23 mouse cellular contexts compared by ENCODE assay signal in genomic region chr7:109529741-109530140, GRCm38 (mm10). TPM values are rescaled to one million over a fixed set of nuclear protein-coding genes. Genes with fewer than 3 reads are reported as not detected.
DNase-seq lines count a peak whose midpoint lies in the region; ATAC-seq and TF ChIP-seq lines count a peak whose summit lies in the region.
"Had no signal": no experiment of that assay in that cellular context is flagged by ENCODE, and none has a peak within 500 bp of the region (broad histone marks: within the 10 kb centered on the region; RNA-seq: fewer than 3 reads in every experiment).

No protein-coding gene starts in this region.

- no peak for TF ChIP-seq RAD21 in MEL (IDR thresholded peaks at IDR 0.05; ENCODE audit: low read depth, low read length)

- DNase-seq in kidney, postnatal 10 days = peak; percentile 3
- DNase-seq in kidney, postnatal 25 days = no peak
- DNase-seq in MEL (ENCODE audit: low read depth, low spot score) = peak; percentile 16
- DNase-seq in NIH3T3 (ENCODE audit: low read depth) = peak; percentile 10
- no peak for DNase-seq in forebrain, embryonic 11.5 days (ENCODE audit: low spot score)
- DNase-seq in left cerebral cortex, adult 2 months (ENCODE audit: extremely low spot score in 1 of 2, low spot score in 2 of 2) = no peak
- DNase-seq in T-cell, adult 2 months (ENCODE audit: low spot score) = no peak
- DNase-seq: adrenal gland, postnatal 10 days; adrenal gland, postnatal 25 days; cerebellum, adult 11-12 months; cerebellum, adult 2 months; cerebellum, adult 9-10 months; cerebellum, postnatal 10 days; cerebellum, postnatal 25 days; forebrain, postnatal 0 days had no signal

- no peaks in the 10 kb centered on the region for H3K9me3 ChIP-seq in MEL (replicated peaks; ENCODE audit: insufficient read depth, low read length)
- H3K9me3 ChIP-seq in forebrain, embryonic 11.5 days (ENCODE audit: control insufficient read depth, low read length) = no peaks in the 10 kb centered on the region
- H3K9me3 ChIP-seq: embryonic facial prominence, embryonic 10.5 days; embryonic facial prominence, embryonic 12.5 days; forebrain, embryonic 10.5 days; forebrain, embryonic 13.5 days; forebrain, embryonic 15.5 days had no signal

- H3K27ac ChIP-seq in MEL (ENCODE audit: control insufficient read depth, low read depth, low read length) = no peak overlapping the region
- 0 out of 2 replicates have a peak overlapping the region, but pooled peaks have one; percentile 17 for H3K27ac ChIP-seq in embryonic fibroblast, embryonic 13.5 days (ENCODE audit: insufficient read depth, low read length)
- no peak overlapping the region for H3K27ac ChIP-seq in forebrain, embryonic 11.5 days (ENCODE audit: low read depth, low read length)
- no peak overlapping the region for H3K27ac ChIP-seq in left cerebral cortex, adult 2 months
- H3K27ac ChIP-seq: embryonic facial prominence, embryonic 10.5 days; embryonic facial prominence, embryonic 12.5 days; forebrain, embryonic 10.5 days; forebrain, embryonic 13.5 days; forebrain, embryonic 15.5 days had no signal

- no peak for TF ChIP-seq CTCF in MEL (IDR thresholded peaks at IDR 0.05 in 2 of 3, conservative IDR thresholded peaks at IDR 0.05 in 1 of 3; ENCODE audit: control insufficient read depth in 1 of 3, insufficient read depth in 1 of 3, low read depth in 2 of 3, low read length in 3 of 3, poor library complexity in 1 of 3, severe bottlenecking in 1 of 3)
- no peak for TF ChIP-seq CTCF in embryonic fibroblast, embryonic 13.5 days (IDR thresholded peaks at IDR 0.05; ENCODE audit: borderline replicate concordance, insufficient read depth, low read length)
- no peak for TF ChIP-seq CTCF in left cerebral cortex, adult 2 months (IDR thresholded peaks at IDR 0.05)

- TF ChIP-seq EP300 in MEL (IDR thresholded peaks at IDR 0.05; ENCODE audit: low read depth in 1 of 2, low read length in 2 of 2) = no peak

- no peaks in the 10 kb centered on the region for H3K79me2 ChIP-seq in MEL (ENCODE audit: control insufficient read depth, insufficient read depth, low read length, poor library complexity)

- 82% methylated on average over 2 of the region's 2 CpGs for WGBS in forebrain, embryonic 11.5 days

- H3K9ac ChIP-seq in MEL (ENCODE audit: control insufficient read depth, low read depth, low read length, poor library complexity, severe bottlenecking) = no peak overlapping the region
- no peak overlapping the region for H3K9ac ChIP-seq in forebrain, embryonic 11.5 days (ENCODE audit: low read length)
- H3K9ac ChIP-seq: embryonic facial prominence, embryonic 12.5 days; forebrain, embryonic 13.5 days; forebrain, embryonic 15.5 days; forebrain, postnatal 0 days had no signal

- no peaks in the 10 kb centered on the region for H3K27me3 ChIP-seq in MEL (ENCODE audit: control insufficient read depth in 1 of 2, insufficient read depth in 2 of 2, low read length in 2 of 2)
- H3K27me3 ChIP-seq in forebrain, embryonic 11.5 days (ENCODE audit: control insufficient read depth, insufficient read depth, low read length) = no peaks in the 10 kb centered on the region
- H3K27me3 ChIP-seq: embryonic facial prominence, embryonic 12.5 days; forebrain, embryonic 13.5 days; forebrain, embryonic 15.5 days had no signal

- no peak overlapping the region for H3K4me3 ChIP-seq in MEL (ENCODE audit: control insufficient read depth in 1 of 2, insufficient read depth in 1 of 2, low read depth in 2 of 2, low read length in 2 of 2)
- H3K4me3 ChIP-seq in embryonic fibroblast, embryonic 13.5 days (ENCODE audit: insufficient read depth, low read length) = no peak overlapping the region
- no peak overlapping the region for H3K4me3 ChIP-seq in forebrain, embryonic 11.5 days (ENCODE audit: low read depth, low read length)
- no peak overlapping the region for H3K4me3 ChIP-seq in left cerebral cortex, adult 2 months
- H3K4me3 ChIP-seq: embryonic facial prominence, embryonic 10.5 days; embryonic facial prominence, embryonic 12.5 days; erythroblast, embryonic 14.5 days; forebrain, embryonic 10.5 days; forebrain, embryonic 13.5 days; forebrain, embryonic 15.5 days had no signal

- no peak for TF ChIP-seq POLR2A in MEL (IDR thresholded peaks at IDR 0.05; ENCODE audit: control insufficient read depth in 1 of 2, insufficient read depth in 1 of 2, low read depth in 1 of 2, low read length in 2 of 2, poor library complexity in 1 of 2)
- no peak for TF ChIP-seq POLR2A in embryonic fibroblast, embryonic 13.5 days (IDR thresholded peaks at IDR 0.05; ENCODE audit: low read depth, low read length)

- intact Hi-C loops in left cerebral cortex, adult 2 months (cut with DNase I) = loop anchor here (2.0 kb wide), 1 partner anchor 189 kb away; no protein-coding TSS in a partner anchor

- H3K4me1 ChIP-seq in MEL (ENCODE audit: control insufficient read depth in 1 of 2, insufficient read depth in 2 of 2, low read length in 2 of 2) = no peaks in the 10 kb centered on the region
- H3K4me1 ChIP-seq in embryonic fibroblast, embryonic 13.5 days (ENCODE audit: control insufficient read depth, insufficient read depth, low read length) = peaks cover 15% of the 10 kb centered on the region
- no peaks in the 10 kb centered on the region for H3K4me1 ChIP-seq in forebrain, embryonic 11.5 days (replicated peaks; ENCODE audit: control insufficient read depth, insufficient read depth, low read length)
- H3K4me1 ChIP-seq: embryonic facial prominence, embryonic 10.5 days; embryonic facial prominence, embryonic 12.5 days; forebrain, embryonic 10.5 days; forebrain, embryonic 15.5 days had no signal

- no peak for ATAC-seq in forebrain, embryonic 11.5 days (replicated peaks; ENCODE audit: low FRiP score)
- ATAC-seq: activated CD4-positive, CD25-positive, alpha-beta regulatory T cell, adult 4 months; forebrain, embryonic 13.5 days; forebrain, embryonic 15.5 days; forebrain, postnatal 0 days had no signal

- H3K36me3 ChIP-seq in MEL (ENCODE audit: control insufficient read depth in 1 of 2, insufficient read depth in 2 of 2, low read length in 2 of 2) = no peaks in the 10 kb centered on the region
- no peaks in the 10 kb centered on the region for H3K36me3 ChIP-seq in forebrain, embryonic 11.5 days (ENCODE audit: control insufficient read depth, insufficient read depth, low read length)

- H3K4me2 ChIP-seq in forebrain, embryonic 11.5 days (ENCODE audit: low read depth, low read length, severe bottlenecking) = no peak overlapping the region
- H3K4me2 ChIP-seq: embryonic facial prominence, embryonic 12.5 days; forebrain, embryonic 13.5 days; forebrain, embryonic 15.5 days had no signal

TF ChIP-seq in MEL, 35 proteins besides CTCF, POLR2A, EP300 and RAD21:
- TF ChIP-seq ELF1 (IDR thresholded peaks at IDR 0.05; ENCODE audit: low read depth, low read length) = no peak
- TF ChIP-seq MXI1 (IDR thresholded peaks at IDR 0.05; ENCODE audit: low read depth, low read length) = no peak
- no peak for TF ChIP-seq CHD1 (IDR thresholded peaks at IDR 0.05; ENCODE audit: low read depth, low read length)
- no peak for TF ChIP-seq MEF2A (IDR thresholded peaks at IDR 0.05; ENCODE audit: extremely low read depth, insufficient replicate concordance, low read depth, low read length, poor library complexity, severe bottlenecking)
- no peak for TF ChIP-seq USF2 (IDR thresholded peaks at IDR 0.05; ENCODE audit: borderline replicate concordance in 1 of 2, insufficient read depth in 1 of 2, low read depth in 1 of 2, low read length in 2 of 2)
- no peak for TF ChIP-seq USF1 (IDR thresholded peaks at IDR 0.05; ENCODE audit: low read depth, low read length)
- no peak for TF ChIP-seq BHLHE40 (IDR thresholded peaks at IDR 0.05; ENCODE audit: borderline replicate concordance, low read depth, low read length)
- no peak for TF ChIP-seq GATA1 (IDR thresholded peaks at IDR 0.05; ENCODE audit: low read depth, low read length)
- no peak for TF ChIP-seq SMC3 (IDR thresholded peaks at IDR 0.05; ENCODE audit: low read depth, low read length)
- TF ChIP-seq TBP (IDR thresholded peaks at IDR 0.05; ENCODE audit: low read depth, low read length) = no peak
- no peak for TF ChIP-seq MYB (IDR thresholded peaks at IDR 0.05; ENCODE audit: low read depth, low read length)
- no peak for TF ChIP-seq TAL1 (IDR thresholded peaks at IDR 0.05; ENCODE audit: low read length)
- no peak for TF ChIP-seq HCFC1 (IDR thresholded peaks at IDR 0.05; ENCODE audit: low read depth, low read length)
- TF ChIP-seq MAZ (IDR thresholded peaks at IDR 0.05; ENCODE audit: low read depth, low read length) = no peak
- TF ChIP-seq GABPA (IDR thresholded peaks at IDR 0.05; ENCODE audit: low read depth, low read length) = no peak
- no peak for TF ChIP-seq ZMIZ1 (IDR thresholded peaks at IDR 0.05; ENCODE audit: low read depth, low read length)
- no peak for TF ChIP-seq MAX (IDR thresholded peaks at IDR 0.05; ENCODE audit: low read length)
- no peak for TF ChIP-seq E2F4 (IDR thresholded peaks at IDR 0.05; ENCODE audit: borderline replicate concordance, low read depth, low read length)
- no peak for TF ChIP-seq ETS1 (IDR thresholded peaks at IDR 0.05; ENCODE audit: low read depth, low read length)

RNA-seq across cellular contexts. Expression of gene Rpl27a, which starts 10.8 kb away (rescaled TPM):
- total RNA-seq in MEL (2012; rRNA removed) = 1,139 and 1,252 TPM in 2 replicates
- 100 to 1,000 TPM in 1 of 2 experiments, not detected in 1; 221 TPM for polyA plus RNA-seq in MEL (2012; ENCODE audit: insufficient read depth in 1 of 2, insufficient read length in 2 of 2, low read depth in 1 of 2, low replicate concordance in 2 of 2, missing spikeins in 1 of 2)
- 433 and 456 TPM in 2 replicates for polyA plus RNA-seq in embryonic fibroblast, embryonic 13.5 days (2011; ENCODE audit: insufficient read length, low read depth, missing spikeins)
- 103 and 119 TPM in 2 replicates for polyA plus RNA-seq in forebrain, embryonic 11.5 days (2014; fragmentation: Nextera tagmentation; extraction: Ambion mirVana)
- 100 to 1,000 TPM; 145 to 147 TPM for total RNA-seq in left cerebral cortex, adult 2 months (2021)

RNA-seq across cellular contexts. Expression of gene Trim66, which starts 21.8 kb away (rescaled TPM):
- total RNA-seq in MEL (2012; rRNA removed) = not detected in 2 replicates
- polyA plus RNA-seq in MEL (2012; ENCODE audit: insufficient read depth in 1 of 2, insufficient read length in 2 of 2, low read depth in 1 of 2, low replicate concordance in 2 of 2, missing spikeins in 1 of 2) = under 1 TPM in 1 of 2 experiments, not detected in 1; 0.01 TPM
- polyA plus RNA-seq in embryonic fibroblast, embryonic 13.5 days (2011; ENCODE audit: insufficient read length, low read depth, missing spikeins) = 3.2 and 8.7 TPM in 2 replicates
- polyA plus RNA-seq in forebrain, embryonic 11.5 days (2014; fragmentation: Nextera tagmentation; extraction: Ambion mirVana) = 0.37 and 0.67 TPM in 2 replicates
- 10 to 100 TPM; 20.9 to 21.3 TPM for total RNA-seq in left cerebral cortex, adult 2 months (2021)
- polyA plus RNA-seq: activated CD4-positive, CD25-positive, alpha-beta regulatory T cell, adult 4 months; erythroblast, embryonic 14.5 days had no signal

Comparison
In these comparisons a context has a peak if more than half of its experiments do, and no peak if none do; other contexts are left out.
1. DNase-seq: peak in kidney, postnatal 10 days (single experiment), MEL (single experiment) and NIH3T3 (single experiment); none in kidney, postnatal 25 days (0 of 2), forebrain, embryonic 11.5 days (single experiment), left cerebral cortex, adult 2 months (0 of 2) and T-cell, adult 2 months (single experiment).